Mouse (Mus musculus) embryonic fibroblast, embryonic 13.5 days (primary cell): ENCODE results near the gene Gm49394.

Source experiments
- CTCF ChIP-seq: IDR thresholded peaks from 2 replicates; pipeline ENCODE4 v1.5.1; 2011; ENCODE audit warnings: mild to moderate bottlenecking, control low read depth, low read length, moderate library complexity, borderline replicate concordance; ENCODE audit not compliant: insufficient read depth
- POLR2A ChIP-seq: IDR thresholded peaks from 2 replicates; pipeline ENCODE4 v1.6.1; 2011; ENCODE audit warnings: low read depth, mild to moderate bottlenecking, control low read depth, low read length, moderate library complexity

DNA sequence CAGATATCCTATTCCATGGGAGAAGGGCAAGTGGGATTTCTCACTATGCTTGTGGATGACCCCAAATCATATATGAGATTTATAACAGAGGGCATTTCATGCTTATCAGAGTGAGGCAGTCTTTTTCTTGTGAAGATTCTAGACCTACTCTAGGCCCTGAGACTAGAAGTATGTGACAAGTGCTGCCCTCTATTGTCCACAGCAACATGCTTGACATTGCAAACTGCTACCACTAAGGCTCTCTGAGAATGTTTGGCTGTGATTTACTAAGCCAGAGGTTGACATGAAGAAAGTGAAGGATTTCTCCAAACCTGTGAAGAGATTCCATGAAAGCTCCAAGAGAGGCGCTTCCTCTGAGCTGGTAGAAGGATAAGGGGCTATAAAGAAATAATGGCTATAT lies 1.3 kb upstream of the Gm49394 start:
- TF ChIP-seq POLR2A (no peak), CTCF (no peak)
